Mouse (Mus musculus) cerebellum, adult 2 months (tissue): ENCODE data around the gene Kdm3a. TPM values are rescaled to one million over a fixed set of nuclear protein-coding genes. Genes with fewer than 3 reads are reported as not detected.

ENCODE experiments used
- DNase-seq, 2 experiments: peaks; one replicate each; pipeline ENCODE4 v3.0.0; 2021
- H3K27ac ChIP-seq: fragments of 200-500 bp; 2 replicates; pipeline ENCODE4 v1.5.1; 2012; ENCODE audit warnings: low read length, control low read depth, inconsistent platforms; ENCODE audit not compliant: insufficient read depth
- H3K27me3 ChIP-seq: fragments of 200-500 bp; 2 replicates; pipeline ENCODE4 v1.6.1; 2012; ENCODE audit warnings: inconsistent platforms, mild to moderate bottlenecking, low read length, moderate library complexity; ENCODE audit not compliant: control insufficient read depth, insufficient read depth
- H3K4me1 ChIP-seq: fragments of 200-500 bp; 2 replicates; pipeline ENCODE4 v1.6.1; 2011; ENCODE audit warnings: low read length; ENCODE audit not compliant: control insufficient read depth, insufficient read depth
- H3K4me3 ChIP-seq: fragments of 200-500 bp; replicated peaks from 2 replicates; pipeline ENCODE3; 2011; ENCODE audit warnings: mild to moderate bottlenecking, low read depth, low read length, control low read depth; ENCODE audit not compliant: insufficient read depth
- CTCF ChIP-seq: fragments of 200-500 bp; IDR thresholded peaks from 2 replicates; pipeline ENCODE4 v1.5.1; 2011; ENCODE audit warnings: low read depth, mild to moderate bottlenecking, control low read depth, low read length, moderate library complexity, borderline replicate concordance; ENCODE audit not compliant: insufficient read depth
- POLR2A ChIP-seq: fragments of 200-500 bp; IDR thresholded peaks from 2 replicates; pipeline ENCODE4 v1.6.1; 2011; ENCODE audit warnings: low read length, control low read depth, borderline replicate concordance; ENCODE audit not compliant: insufficient read depth
- WGBS: fragments of 180-500 bp; shearing (Covaris S2); methylation state at CpG from one replicate; pipeline ENCODE4 v1.1.7; 2018; 5-methylcytosine and 5-hydroxymethylcytosine counted together
- polyA plus RNA-seq: library from polyadenylated mRNA; depleted of rRNA; stranded (reverse); fragments of >200 nt; gene quantifications from 2 replicates; pipeline ENCODE4 v1.2.3, GENCODE M21; 2012; rRNA removed

Kdm3a gene
- polyA plus RNA-seq, 1 experiment = 26.9 TPM

DNA sequence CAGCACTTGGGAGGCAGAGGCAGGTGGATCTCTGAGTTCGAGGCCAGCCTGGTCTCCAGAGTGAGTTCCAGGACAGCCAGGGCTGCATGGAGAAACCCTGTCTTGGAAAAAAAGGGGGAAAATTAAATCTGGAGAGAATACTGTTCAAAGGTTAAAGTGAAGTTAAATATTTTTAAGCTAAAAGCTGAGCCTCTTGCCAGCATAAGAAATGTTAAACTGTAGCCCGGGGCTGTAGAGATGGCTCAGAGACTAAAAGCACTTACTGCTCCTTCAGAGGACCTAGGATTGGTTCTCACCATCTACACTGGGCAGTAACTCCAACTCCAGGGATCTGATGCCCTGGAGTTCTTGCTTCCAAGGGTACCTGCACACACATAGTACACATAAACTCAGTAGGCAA, 76.0 kb downstream of the Kdm3a start:
- Histone ChIP-seq H3K27me3 (no peaks in the 10 kb centered on the region), H3K4me1 (no peaks in the 10 kb centered on the region), H3K4me3 (no peak overlapping the region), H3K27ac (no peak overlapping the region)
- DNase-seq = no peak
- 96% methylated on average over 2 of the region's 2 CpGs for WGBS
- no peak for TF ChIP-seq CTCF
- TF ChIP-seq POLR2A = no peak

DNA sequence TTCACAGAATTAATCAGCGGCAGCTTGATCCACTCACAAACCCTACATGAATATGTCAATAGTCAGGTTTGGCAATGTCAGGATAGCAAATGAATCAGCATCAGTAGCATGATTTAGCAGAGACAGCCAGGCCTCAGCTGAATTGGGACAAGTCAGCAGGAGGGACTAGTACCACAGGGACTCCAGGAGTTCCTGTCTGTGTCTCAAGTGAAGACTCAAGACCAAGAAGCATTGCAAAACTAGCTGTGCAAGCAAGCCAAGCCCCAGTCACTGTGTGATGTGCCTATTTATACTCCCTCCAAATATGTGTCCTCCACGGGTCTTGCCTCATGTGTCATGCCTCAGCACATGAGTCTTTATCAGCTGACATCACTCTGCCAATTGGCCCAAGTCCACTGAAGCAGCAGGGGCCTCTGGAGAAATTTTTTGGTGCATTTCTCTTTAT, 77.3 kb downstream of the Kdm3a start:
- 50% methylated on average over 2 of the region's 2 CpGs for WGBS
- no peaks in the 10 kb centered on the region for H3K4me1 ChIP-seq
- DNase-seq = peak in 1 of 2 experiments; percentile 30

DNA sequence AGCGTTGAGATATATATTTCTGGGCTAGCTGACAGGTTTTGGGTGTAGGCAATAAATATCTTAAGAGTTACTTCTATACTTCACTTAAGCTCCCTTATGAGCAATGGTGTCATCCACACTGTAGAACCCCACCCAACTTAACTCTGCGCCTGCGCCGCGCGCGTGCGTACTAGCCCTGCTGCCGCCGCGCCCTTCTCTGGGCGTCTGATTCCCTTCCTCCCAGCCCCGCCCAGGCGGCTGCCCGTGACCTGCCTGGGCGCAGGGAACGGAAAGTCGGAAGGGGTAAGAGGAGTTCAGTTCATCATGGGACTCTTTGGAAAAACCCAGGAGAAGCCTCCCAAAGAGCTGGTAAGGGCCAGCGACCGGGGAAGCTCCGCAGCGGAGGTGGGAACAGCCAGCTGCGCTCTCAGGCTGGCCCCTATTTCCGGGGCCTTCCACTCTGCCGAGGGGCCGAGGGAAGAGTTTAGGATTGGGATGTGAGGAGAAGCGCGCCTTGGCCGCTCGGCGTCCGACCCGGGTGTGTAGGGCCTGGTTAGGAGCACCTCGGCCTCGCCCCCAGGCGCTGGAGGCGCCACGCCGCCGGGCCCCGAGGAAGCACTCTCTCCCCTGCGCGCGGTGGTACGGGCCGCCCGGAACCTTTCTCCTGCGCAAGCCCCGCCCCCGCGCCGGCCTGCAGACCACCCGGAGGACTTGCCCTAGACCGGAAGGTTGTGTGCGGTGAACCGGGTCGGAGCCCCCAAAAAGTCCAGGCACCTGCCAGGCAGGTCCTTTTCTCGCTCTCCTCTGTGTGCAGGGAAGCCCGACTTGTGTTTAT, 88.9 kb downstream of the Kdm3a start, which contains the start of gene Chmp3:
Gene Chmp3 (plus strand): TSS at position 112 of the 814 bp plus-strand sequence.
- TF ChIP-seq POLR2A (peak; percentile 66; the same call in 1 of the 2 replicates), CTCF (no peak)
- no peaks in the 10 kb centered on the region for H3K4me1 ChIP-seq
- peak; percentile 95 to 97 for DNase-seq
- H3K4me3 ChIP-seq = peak within 1 kb of the TSS; percentile 87
- H3K27me3 ChIP-seq = no peaks in the 10 kb centered on the region
- H3K27ac ChIP-seq = peak within 1 kb of the TSS; percentile 99
- WGBS = under 1% methylated on average over 59 of the region's 59 CpGs

More for the DNA sequence above, 77.3 kb downstream of the Kdm3a start:
- Histone ChIP-seq H3K27me3 (no peaks in the 10 kb centered on the region), H3K27ac (no peak overlapping the region), H3K4me3 (no peak overlapping the region)
- TF ChIP-seq CTCF = no peak
- no peak for TF ChIP-seq POLR2A

Other genes with a start within 250 kb of the Kdm3a start
- 110 and 113 TPM in 2 replicates for gene Rmnd5a, start 192.4 kb downstream of the Kdm3a start, polyA plus RNA-seq
- 40.2 and 40.6 TPM in 2 replicates for gene Rnf103, start 139.1 kb downstream of the Kdm3a start, polyA plus RNA-seq
- gene Chmp3, start 89.2 kb downstream of the Kdm3a start, polyA plus RNA-seq = 115 and 125 TPM in 2 replicates
- 74.0 and 82.1 TPM in 2 replicates for gene Reep1, start 74.6 kb upstream of the Kdm3a start, polyA plus RNA-seq
- gene Mrpl35, start 194.0 kb upstream of the Kdm3a start, polyA plus RNA-seq = 21.7 and 22.1 TPM in 2 replicates
- 110 and 115 TPM in 2 replicates for gene Immt, start 198.3 kb upstream of the Kdm3a start, polyA plus RNA-seq